Mouse (Mus musculus): Measurements from ENCODE around the gene Lep.

- no peak for TF ChIP-seq CTCF (IDR thresholded peaks at IDR 0.05; ENCODE audit: borderline replicate concordance, insufficient read depth, low read depth, low read length)
- no peak for TF ChIP-seq POLR2A (IDR thresholded peaks at IDR 0.05; ENCODE audit: borderline replicate concordance, insufficient read depth, low read length)
These were observed 22.8 kb downstream of the Lep start for GRCm38 (mm10) chr6:29082776-29083354.

Data from cerebellum, adult 2 months (tissue).